Mouse (Mus musculus): ENCODE results near the gene Cox19. TPM values are rescaled to one million over a fixed set of nuclear protein-coding genes. Genes with fewer than 3 reads are reported as not detected.

The Cox19 gene
- polyA plus RNA-seq (2015; fragmentation: Nextera tagmentation; extraction: Ambion mirVana), result 183 and 195 TPM in 2 replicates

DNA sequence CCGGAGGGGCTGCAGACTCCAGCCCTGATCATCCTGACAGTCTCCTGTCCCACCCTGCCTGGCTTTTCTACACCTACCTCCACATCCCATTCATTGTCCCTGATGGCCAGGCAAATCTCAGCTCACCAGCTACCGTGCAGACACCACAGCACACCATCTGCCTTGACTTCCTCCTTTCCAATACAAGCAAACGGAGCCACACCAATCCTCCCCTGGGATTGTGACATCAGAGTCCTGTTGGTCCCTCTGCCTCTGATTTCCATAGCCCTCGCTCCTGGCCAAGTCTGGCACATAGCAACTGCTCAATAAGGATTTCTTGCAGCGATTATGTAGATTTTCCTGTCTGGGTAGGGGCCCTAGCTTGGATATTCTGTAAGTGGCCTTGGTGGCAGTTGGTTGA, at the start of gene Cox19:
Cox19 (minus strand) TSS at position 285 of the 400 bp plus-strand sequence.
- 40% methylated on average over 5 of the region's 5 CpGs for WGBS
- Histone ChIP-seq H3K4me3 (ENCODE audit: low read length) (peak within 1 kb of the TSS; percentile 55), H3K4me2 (ENCODE audit: low read depth, low read length) (peak within 1 kb of the TSS; percentile 63), H3K36me3 (ENCODE audit: control insufficient read depth, insufficient read depth, low read length) (no peaks in the 10 kb centered on the region), H3K4me1 (ENCODE audit: control insufficient read depth, insufficient read depth, low read length) (peaks cover 41% of the 10 kb centered on the region), H3K27ac (ENCODE audit: low read length) (peak within 1 kb of the TSS; percentile 95), H3K9ac (ENCODE audit: low read depth, low read length) (peak within 1 kb of the TSS; percentile 76), H3K27me3 (replicated peaks; ENCODE audit: control insufficient read depth, insufficient read depth, low read length) (no peaks in the 10 kb centered on the region), H3K9me3 (ENCODE audit: control insufficient read depth, low read length) (no peaks in the 10 kb centered on the region)
- ATAC-seq, result no peak

DNA sequence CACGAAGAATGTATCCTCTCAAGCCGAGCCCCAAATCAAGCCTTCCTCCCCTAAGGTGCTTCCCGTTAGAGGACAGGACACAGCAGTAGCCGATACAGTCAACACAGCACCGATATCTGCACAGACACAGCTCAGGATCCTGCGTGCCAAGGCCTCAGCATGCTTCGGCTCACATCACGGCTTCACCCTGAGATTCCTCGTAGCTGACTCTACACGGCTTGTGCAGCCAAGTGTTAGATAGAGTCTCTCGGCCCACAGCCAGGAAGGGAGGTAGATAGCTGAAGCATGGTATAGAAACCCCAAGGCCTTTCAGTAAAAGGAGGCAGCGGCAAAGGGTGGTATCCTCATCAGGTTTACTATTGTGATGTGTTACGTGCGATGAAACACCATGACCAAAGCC, 48.8 kb upstream of the Cox19 start:
- H3K27me3 ChIP-seq (replicated peaks; ENCODE audit: control insufficient read depth, insufficient read depth, low read length), result no peaks in the 10 kb centered on the region
- H3K4me3 ChIP-seq (ENCODE audit: low read length), result no peak overlapping the region
- H3K4me1 ChIP-seq (ENCODE audit: control insufficient read depth, insufficient read depth, low read length), result peaks cover 6% of the 10 kb centered on the region
- no peaks in the 10 kb centered on the region for H3K36me3 ChIP-seq (ENCODE audit: control insufficient read depth, insufficient read depth, low read length)
- H3K9me3 ChIP-seq (ENCODE audit: control insufficient read depth, low read length), result no peaks in the 10 kb centered on the region
- ATAC-seq, result no peak
- no peak overlapping the region for H3K4me2 ChIP-seq (ENCODE audit: low read depth, low read length)
- no peak overlapping the region for H3K27ac ChIP-seq (ENCODE audit: low read length)
- WGBS, result 83% methylated on average over 14 of the region's 14 CpGs
- no peak overlapping the region for H3K9ac ChIP-seq (ENCODE audit: low read depth, low read length)

DNA sequence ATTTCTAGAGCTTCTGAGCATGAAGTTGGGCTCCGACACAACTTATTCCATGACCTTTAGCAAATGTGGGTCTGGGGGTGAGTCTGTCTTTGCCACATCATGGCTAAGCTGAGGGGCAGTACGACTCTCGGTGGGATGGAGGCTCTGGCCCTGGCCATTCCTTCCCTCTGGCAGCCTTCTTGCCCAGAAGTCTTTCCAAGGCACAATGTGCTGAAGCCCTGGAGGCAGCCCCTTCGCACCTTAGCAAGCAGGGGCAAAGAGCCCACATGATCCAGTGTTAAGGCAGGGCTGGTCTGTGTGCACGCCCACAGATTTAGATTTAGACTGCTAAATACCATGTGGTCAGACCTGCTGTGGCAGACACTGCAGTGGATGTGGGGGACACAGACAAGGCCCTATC, 47.6 kb upstream of the Cox19 start:
- ATAC-seq, result no peak

DNA sequence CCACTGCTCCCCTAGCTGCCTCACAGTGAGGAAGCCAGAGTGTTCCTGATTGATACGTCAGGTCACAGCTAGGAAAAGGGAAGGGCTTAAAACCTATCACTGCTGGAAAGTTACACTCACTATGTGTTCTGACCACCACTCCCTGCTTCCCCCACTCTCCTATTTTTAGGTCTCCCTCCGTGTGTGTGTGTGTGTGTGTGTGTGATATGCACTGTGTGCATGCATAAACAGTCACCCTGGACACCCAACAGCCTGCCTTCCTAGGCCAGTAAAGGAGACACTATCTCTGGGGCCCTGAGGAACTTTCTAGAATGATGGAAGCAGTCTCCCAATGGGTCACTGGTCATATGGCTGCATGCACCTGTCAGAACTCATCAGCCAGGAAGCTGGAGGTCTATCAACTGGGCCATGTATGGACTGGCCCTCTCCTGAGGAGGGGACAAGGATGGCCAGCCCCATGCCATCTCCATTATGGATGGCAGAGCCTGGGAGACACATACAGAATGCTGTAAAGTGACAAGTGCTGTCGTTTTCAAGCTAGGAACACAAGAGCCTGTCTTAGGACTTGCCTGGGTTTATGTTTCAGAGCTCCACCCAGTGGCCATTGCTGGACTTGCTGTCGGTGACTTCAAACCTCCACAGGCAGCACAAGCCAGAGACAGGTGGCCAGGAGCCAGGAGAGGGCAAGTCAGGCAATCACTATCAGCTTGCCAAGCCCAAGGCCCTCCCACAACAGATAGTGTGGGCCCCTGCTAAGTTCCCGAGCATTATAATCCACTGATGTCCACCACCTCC, 46.9 kb upstream of the Cox19 start:
- Histone ChIP-seq H3K9ac (ENCODE audit: low read depth, low read length) (no peak overlapping the region), H3K27ac (ENCODE audit: low read length) (no peak overlapping the region), H3K36me3 (ENCODE audit: control insufficient read depth, insufficient read depth, low read length) (no peaks in the 10 kb centered on the region), H3K9me3 (ENCODE audit: control insufficient read depth, low read length) (no peaks in the 10 kb centered on the region), H3K4me2 (ENCODE audit: low read depth, low read length) (no peak overlapping the region), H3K4me1 (ENCODE audit: control insufficient read depth, insufficient read depth, low read length) (peaks cover 6% of the 10 kb centered on the region), H3K27me3 (replicated peaks; ENCODE audit: control insufficient read depth, insufficient read depth, low read length) (no peaks in the 10 kb centered on the region), H3K4me3 (ENCODE audit: low read length) (no peak overlapping the region)
- 41% methylated on average over 5 of the region's 5 CpGs for WGBS
- peak; percentile 77 for ATAC-seq

More for the DNA sequence above, 47.6 kb upstream of the Cox19 start:
- Histone ChIP-seq H3K9me3 (ENCODE audit: control insufficient read depth, low read length) (no peaks in the 10 kb centered on the region), H3K4me3 (ENCODE audit: low read length) (no peak overlapping the region), H3K36me3 (ENCODE audit: control insufficient read depth, insufficient read depth, low read length) (no peaks in the 10 kb centered on the region), H3K27me3 (replicated peaks; ENCODE audit: control insufficient read depth, insufficient read depth, low read length) (no peaks in the 10 kb centered on the region), H3K27ac (ENCODE audit: low read length) (no peak overlapping the region), H3K4me1 (ENCODE audit: control insufficient read depth, insufficient read depth, low read length) (peaks cover 6% of the 10 kb centered on the region), H3K4me2 (ENCODE audit: low read depth, low read length) (no peak overlapping the region), H3K9ac (ENCODE audit: low read depth, low read length) (no peak overlapping the region)
- WGBS, result 86% methylated on average over 5 of the region's 5 CpGs

DNA sequence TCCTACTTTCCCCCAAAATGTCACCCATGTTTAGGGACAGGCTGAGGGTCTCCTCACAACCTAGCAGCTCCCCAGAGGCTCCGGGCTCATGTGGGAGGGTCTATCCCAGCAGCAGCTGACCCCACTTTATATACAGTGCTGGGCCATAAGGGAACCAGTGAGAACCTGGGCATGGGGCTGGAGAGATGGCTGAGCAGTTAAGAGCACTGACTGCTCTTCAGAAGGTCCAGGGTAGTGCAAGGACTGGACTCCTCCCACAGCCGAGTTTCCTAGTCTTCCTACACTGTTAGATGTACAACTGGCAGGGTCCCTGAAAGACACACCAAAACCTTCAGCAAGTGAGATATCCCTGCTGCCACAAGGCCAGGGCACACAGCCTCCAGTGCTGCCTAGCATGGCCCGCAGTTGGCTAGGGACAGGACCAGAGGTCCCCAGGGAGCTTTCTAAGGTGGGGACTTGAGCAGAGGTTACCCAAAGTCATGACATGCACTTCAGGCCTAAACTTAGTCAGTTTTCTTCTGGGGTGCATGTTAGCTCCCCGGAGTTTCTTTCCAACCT, 46.2 kb upstream of the Cox19 start:
- Histone ChIP-seq H3K36me3 (ENCODE audit: control insufficient read depth, insufficient read depth, low read length) (no peaks in the 10 kb centered on the region), H3K4me1 (ENCODE audit: control insufficient read depth, insufficient read depth, low read length) (peaks cover 6% of the 10 kb centered on the region), H3K4me2 (ENCODE audit: low read depth, low read length) (no peak overlapping the region), H3K27ac (ENCODE audit: low read length) (no peak overlapping the region), H3K27me3 (replicated peaks; ENCODE audit: control insufficient read depth, insufficient read depth, low read length) (no peaks in the 10 kb centered on the region), H3K9ac (ENCODE audit: low read depth, low read length) (no peak overlapping the region), H3K9me3 (ENCODE audit: control insufficient read depth, low read length) (no peaks in the 10 kb centered on the region), H3K4me3 (ENCODE audit: low read length) (no peak overlapping the region)
- ATAC-seq, result no peak
- WGBS, result 94% methylated on average over 4 of the region's 4 CpGs

DNA sequence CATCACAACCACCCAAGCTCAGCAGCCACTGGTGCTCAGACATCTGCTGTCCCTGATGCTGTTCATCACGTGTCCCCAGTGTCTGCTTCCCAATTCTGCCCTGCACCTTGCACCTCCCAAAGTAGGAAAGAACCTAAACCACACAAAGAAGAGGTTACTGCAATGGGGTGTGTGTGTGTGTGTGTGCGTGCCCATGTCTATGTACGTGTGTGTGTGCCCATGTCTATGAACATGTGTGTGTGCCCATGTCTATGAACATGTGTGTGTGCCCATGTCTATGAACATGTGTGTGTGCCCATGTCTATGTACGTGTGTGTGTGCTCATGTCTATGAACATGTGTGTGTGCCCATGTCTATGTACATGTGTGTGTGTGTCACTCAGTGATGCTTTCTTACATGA, 44.3 kb upstream of the Cox19 start:
- WGBS, result 95% methylated on average over 4 of the region's 4 CpGs
- H3K9me3 ChIP-seq (ENCODE audit: control insufficient read depth, low read length), result no peaks in the 10 kb centered on the region
- ATAC-seq, result no peak

DNA sequence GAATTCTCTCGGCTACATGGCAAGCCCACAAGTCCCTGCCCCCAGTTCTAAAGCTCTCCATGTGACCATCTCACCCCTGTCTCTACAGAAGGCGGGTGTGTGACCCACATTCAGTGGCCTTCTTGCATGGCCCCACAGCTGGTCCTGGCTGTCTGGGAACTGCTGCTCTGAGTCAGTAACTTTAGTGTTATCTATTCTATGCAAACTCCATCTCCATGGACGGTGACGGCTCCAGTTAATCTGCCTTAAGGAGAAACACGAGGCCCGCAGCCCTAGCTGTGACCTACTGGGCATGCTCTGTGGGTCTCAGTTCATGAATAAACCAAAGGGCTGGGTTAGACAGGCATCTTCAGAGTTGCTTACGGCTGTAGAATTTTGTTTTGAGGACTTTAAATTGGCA, 43.2 kb upstream of the Cox19 start:
- Histone ChIP-seq H3K9me3 (ENCODE audit: control insufficient read depth, low read length) (no peaks in the 10 kb centered on the region), H3K4me2 (ENCODE audit: low read depth, low read length) (no peak overlapping the region), H3K9ac (ENCODE audit: low read depth, low read length) (no peak overlapping the region), H3K27ac (ENCODE audit: low read length) (no peak overlapping the region), H3K27me3 (replicated peaks; ENCODE audit: control insufficient read depth, insufficient read depth, low read length) (no peaks in the 10 kb centered on the region), H3K4me3 (ENCODE audit: low read length) (no peak overlapping the region), H3K4me1 (ENCODE audit: control insufficient read depth, insufficient read depth, low read length) (peaks cover 13% of the 10 kb centered on the region), H3K36me3 (ENCODE audit: control insufficient read depth, insufficient read depth, low read length) (no peaks in the 10 kb centered on the region)
- ATAC-seq, result no peak
- 70% methylated on average over 7 of the region's 7 CpGs for WGBS

More for the DNA sequence above, 44.3 kb upstream of the Cox19 start:
- peaks cover 6% of the 10 kb centered on the region for H3K4me1 ChIP-seq (ENCODE audit: control insufficient read depth, insufficient read depth, low read length)
- no peak overlapping the region for H3K27ac ChIP-seq (ENCODE audit: low read length)
- no peak overlapping the region for H3K4me3 ChIP-seq (ENCODE audit: low read length)
- H3K27me3 ChIP-seq (replicated peaks; ENCODE audit: control insufficient read depth, insufficient read depth, low read length), result no peaks in the 10 kb centered on the region
- H3K4me2 ChIP-seq (ENCODE audit: low read depth, low read length), result no peak overlapping the region
- no peak overlapping the region for H3K9ac ChIP-seq (ENCODE audit: low read depth, low read length)
- no peaks in the 10 kb centered on the region for H3K36me3 ChIP-seq (ENCODE audit: control insufficient read depth, insufficient read depth, low read length)

DNA sequence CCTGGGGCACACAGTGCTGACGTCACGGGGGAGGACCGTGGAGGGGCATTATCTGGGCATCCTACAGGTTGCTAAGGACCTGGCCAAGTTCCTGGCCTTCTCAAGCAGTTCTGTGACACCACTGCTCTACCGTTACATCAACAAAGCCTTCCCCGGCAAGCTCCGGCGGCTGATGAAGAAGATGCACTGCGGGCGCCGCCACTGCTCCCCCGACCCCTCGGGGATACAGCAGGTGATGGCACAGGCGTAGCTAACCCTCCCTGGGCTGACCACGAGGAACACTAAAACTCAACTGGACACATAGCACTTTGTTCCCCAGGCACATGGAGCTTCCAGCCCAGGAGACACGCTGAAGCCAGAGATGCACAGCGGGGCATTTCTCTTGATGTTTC, 42.0 kb upstream of the Cox19 start:
- H3K4me3 ChIP-seq (ENCODE audit: low read length), result no peak overlapping the region
- no peak overlapping the region for H3K9ac ChIP-seq (ENCODE audit: low read depth, low read length)
- H3K4me1 ChIP-seq (ENCODE audit: control insufficient read depth, insufficient read depth, low read length), result peaks cover 13% of the 10 kb centered on the region
- no peaks in the 10 kb centered on the region for H3K27me3 ChIP-seq (replicated peaks; ENCODE audit: control insufficient read depth, insufficient read depth, low read length)
- WGBS, result 88% methylated on average over 16 of the region's 16 CpGs
- no peaks in the 10 kb centered on the region for H3K36me3 ChIP-seq (ENCODE audit: control insufficient read depth, insufficient read depth, low read length)
- no peak overlapping the region for H3K4me2 ChIP-seq (ENCODE audit: low read depth, low read length)
- no peaks in the 10 kb centered on the region for H3K9me3 ChIP-seq (ENCODE audit: control insufficient read depth, low read length)
- no peak for ATAC-seq
- no peak overlapping the region for H3K27ac ChIP-seq (ENCODE audit: low read length)

DNA sequence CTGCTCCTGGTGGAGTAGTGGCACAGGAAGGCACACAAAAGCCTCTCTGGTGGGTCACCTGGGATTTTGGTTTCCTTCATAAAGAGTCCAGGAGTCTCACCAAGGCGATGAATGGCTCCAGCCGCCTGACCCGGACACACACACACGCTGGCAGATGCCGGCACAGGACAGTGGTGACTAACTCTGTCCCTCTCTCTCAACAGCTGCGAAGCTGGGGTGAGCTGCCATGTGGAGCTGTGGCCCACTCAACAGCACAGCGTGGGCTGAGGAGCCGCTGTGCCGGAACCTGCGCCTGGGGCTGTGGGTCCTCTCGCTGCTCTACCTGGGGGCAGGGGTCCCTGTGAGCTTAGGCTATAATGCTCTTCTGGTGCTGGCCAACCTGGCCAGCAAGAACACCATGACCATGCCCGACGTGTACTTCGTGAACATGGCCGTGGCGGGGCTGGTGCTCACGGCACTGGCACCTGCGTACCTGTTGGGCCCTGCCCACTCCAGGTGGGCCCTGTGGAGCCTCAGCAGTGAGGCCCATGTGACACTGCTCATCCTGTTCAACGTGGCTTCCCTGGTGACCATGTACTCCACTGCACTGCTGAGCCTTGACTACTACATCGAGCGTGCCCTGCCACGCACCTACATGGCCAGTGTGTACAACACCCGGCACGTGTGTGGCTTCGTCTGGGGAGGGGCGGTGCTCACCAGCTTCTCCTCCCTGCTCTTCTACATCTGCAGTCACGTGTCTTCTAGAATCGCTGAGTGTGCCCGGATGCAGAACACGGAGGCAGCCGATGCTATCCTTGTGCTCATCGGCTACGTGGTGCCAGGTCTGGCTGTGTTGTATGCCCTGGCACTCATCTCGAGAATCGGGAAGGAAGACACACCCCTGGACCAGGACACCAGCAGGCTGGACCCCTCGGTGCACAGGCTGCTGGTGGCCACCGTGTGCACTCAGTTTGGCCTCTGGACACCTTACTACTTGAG, 41.3 kb upstream of the Cox19 start:
- Histone ChIP-seq H3K27ac (ENCODE audit: low read length) (no peak overlapping the region), H3K9ac (ENCODE audit: low read depth, low read length) (no peak overlapping the region)
- 92% methylated on average over 37 of the region's 37 CpGs for WGBS

More for the DNA sequence above, 41.3 kb upstream of the Cox19 start:
- Histone ChIP-seq H3K4me3 (ENCODE audit: low read length) (no peak overlapping the region), H3K27me3 (replicated peaks; ENCODE audit: control insufficient read depth, insufficient read depth, low read length) (no peaks in the 10 kb centered on the region), H3K4me1 (ENCODE audit: control insufficient read depth, insufficient read depth, low read length) (peaks cover 13% of the 10 kb centered on the region), H3K9me3 (ENCODE audit: control insufficient read depth, low read length) (no peaks in the 10 kb centered on the region), H3K36me3 (ENCODE audit: control insufficient read depth, insufficient read depth, low read length) (no peaks in the 10 kb centered on the region), H3K4me2 (ENCODE audit: low read depth, low read length) (no peak overlapping the region)
- ATAC-seq, result no peak
